Mouse (Mus musculus): ENCODE measurements around the gene Cabp4.

Gene Cabp4

GRCm38 (mm10) chr19:4143759-4144268 is at the start of gene Cabp4:
Gene Cabp4 (minus strand): TSS chr19:4144033.
- no peak for DNase-seq (ENCODE audit: low spot score)

- no peak for DNase-seq (ENCODE audit: low spot score)
These were observed 49.3 kb upstream of the Cabp4 start for GRCm38 (mm10) chr19:4193129-4193528.

- DNase-seq (ENCODE audit: low spot score), result no peak
These were observed 48.6 kb upstream of the Cabp4 start for GRCm38 (mm10) chr19:4192251-4192985.

GRCm38 (mm10) chr19:4191528-4192250 is 47.9 kb upstream of the Cabp4 start, which contains the start of gene Ppp1ca:
Gene Ppp1ca (plus strand): TSS chr19:4192065.
- peak; percentile 96 for DNase-seq (ENCODE audit: low spot score)

GRCm38 (mm10) chr19:4190831-4191334 is 47.0 kb upstream of the Cabp4 start, which contains the start of gene Tbc1d10c:
Gene Tbc1d10c (minus strand): TSS chr19:4191284.
- DNase-seq (ENCODE audit: low spot score), result peak; percentile 92

GRCm38 (mm10) chr19:4189051-4189620 is 45.3 kb upstream of the Cabp4 start:
- peak; percentile 47 for DNase-seq (ENCODE audit: low spot score)

GRCm38 (mm10) chr19:4187303-4187702 is 43.5 kb upstream of the Cabp4 start:
- no peak for DNase-seq (ENCODE audit: low spot score)

- DNase-seq (ENCODE audit: low spot score), result peak; percentile 85
These were observed 41.4 kb upstream of the Cabp4 start for GRCm38 (mm10) chr19:4184976-4185975.

- no peak for DNase-seq (ENCODE audit: low spot score)
These were observed 39.9 kb upstream of the Cabp4 start for GRCm38 (mm10) chr19:4183689-4184088.

GRCm38 (mm10) chr19:4181892-4182291 is 38.1 kb upstream of the Cabp4 start:
- peak; percentile 82 for DNase-seq (ENCODE audit: low spot score)

- no peak for DNase-seq (ENCODE audit: low spot score)
These were observed 36.6 kb upstream of the Cabp4 start for GRCm38 (mm10) chr19:4180411-4180810.

GRCm38 (mm10) chr19:4175368-4175947 is 31.6 kb upstream of the Cabp4 start, which contains the start of gene Carns1:
Gene Carns1 (minus strand): TSS chr19:4175479.
- DNase-seq (ENCODE audit: low spot score), result no peak

GRCm38 (mm10) chr19:4172925-4173324 is 29.1 kb upstream of the Cabp4 start:
- no peak for DNase-seq (ENCODE audit: low spot score)

- no peak for DNase-seq (ENCODE audit: low spot score)
These were observed 27.8 kb upstream of the Cabp4 start for GRCm38 (mm10) chr19:4171393-4172290.

- no peak for DNase-seq (ENCODE audit: low spot score)
These were observed 27.0 kb upstream of the Cabp4 start for GRCm38 (mm10) chr19:4170723-4171392.

GRCm38 (mm10) chr19:4169810-4170209 is 26.0 kb upstream of the Cabp4 start:
- no peak for DNase-seq (ENCODE audit: low spot score)

- peak; percentile 99 for DNase-seq (ENCODE audit: low spot score)
These were observed 25.5 kb upstream of the Cabp4 start for GRCm38 (mm10) chr19:4169378-4169784.

- DNase-seq (ENCODE audit: low spot score), result no peak
These were observed 23.0 kb upstream of the Cabp4 start for GRCm38 (mm10) chr19:4166678-4167476.
